Mouse (Mus musculus) hindbrain, embryonic 10.5 days (tissue): ENCODE results near the gene Tmem176b. TPM values are rescaled to one million over a fixed set of nuclear protein-coding genes. Genes with fewer than 3 reads are reported as not detected.

ENCODE experiments used
- DNase-seq: peaks from one replicate; pipeline ENCODE4 v3.0.0-alpha.2; 2017; ENCODE audit warnings: low spot score
- H3K27ac ChIP-seq: fragments of 300-500 bp; sonication (generic); 2 replicates; pipeline ENCODE4 v1.5.1; 2016; ENCODE audit warnings: mild to moderate bottlenecking, moderate library complexity
- H3K27me3 ChIP-seq: fragments of 300-500 bp; sonication (generic); 2 replicates; pipeline ENCODE4 v1.6.1; 2016; ENCODE audit warnings: mild to moderate bottlenecking; ENCODE audit not compliant: poor library complexity, insufficient read depth, severe bottlenecking
- H3K36me3 ChIP-seq: fragments of 300-500 bp; sonication (generic); 2 replicates; pipeline ENCODE4 v1.6.1; 2016; ENCODE audit warnings: mild to moderate bottlenecking, moderate library complexity
- H3K4me1 ChIP-seq: fragments of 300-500 bp; sonication (generic); replicated peaks from 2 replicates; pipeline ENCODE4 v1.6.1; 2016; ENCODE audit warnings: mild to moderate bottlenecking
- H3K4me3 ChIP-seq: fragments of 300-500 bp; sonication (generic); 2 replicates; pipeline ENCODE4 v1.5.1; 2016; ENCODE audit warnings: mild to moderate bottlenecking, moderate library complexity
- H3K9me3 ChIP-seq: fragments of 300-500 bp; sonication (generic); 2 replicates; pipeline ENCODE4 v1.6.1; 2016; ENCODE audit warnings: mild to moderate bottlenecking, moderate library complexity
- WGBS: fragments of 180-500 bp; shearing (Covaris S2); methylation state at CpG from one replicate; pipeline ENCODE4 v1.1.7; 2016; 5-methylcytosine and 5-hydroxymethylcytosine counted together
- polyA plus RNA-seq: library from polyadenylated mRNA; unstranded; fragments of >200 nt; fragmentation: Nextera tagmentation; extraction: Ambion mirVana; gene quantifications from 2 replicates; pipeline ENCODE4 v1.2.1, GENCODE M21; 2016

Tmem176b gene
- polyA plus RNA-seq, 1 experiment from 2014 or later = 52.9 TPM

GRCm38 (mm10) chr6:48806746-48807145 is 34.5 kb downstream of the Tmem176b start:
- Histone ChIP-seq H3K36me3 (no peaks in the 10 kb centered on the region), H3K9me3 (0 out of 2 replicates have a peak, but pooled peaks cover 4% of the 10 kb centered on the region), H3K27ac (no peak overlapping the region), H3K27me3 (no peaks in the 10 kb centered on the region), H3K4me3 (no peak overlapping the region), H3K4me1 (no peaks in the 10 kb centered on the region)
- DNase-seq = no peak
- 92% methylated on average over 3 of the region's 3 CpGs for WGBS

GRCm38 (mm10) chr6:48804346-48804745 is 37.0 kb downstream of the Tmem176b start:
- no peaks in the 10 kb centered on the region for H3K36me3 ChIP-seq
- no peaks in the 10 kb centered on the region for H3K27me3 ChIP-seq
- no peak overlapping the region for H3K4me3 ChIP-seq
- DNase-seq = no peak
- no peaks in the 10 kb centered on the region for H3K4me1 ChIP-seq
- 87% methylated on average over 5 of the region's 5 CpGs for WGBS
- 0 out of 2 replicates have a peak, but pooled peaks cover 4% of the 10 kb centered on the region for H3K9me3 ChIP-seq
- H3K27ac ChIP-seq = no peak overlapping the region

GRCm38 (mm10) chr6:48803406-48804051 is 37.8 kb downstream of the Tmem176b start:
- Histone ChIP-seq H3K27ac (no peak overlapping the region), H3K9me3 (0 out of 2 replicates have a peak, but pooled peaks cover 4% of the 10 kb centered on the region), H3K36me3 (no peaks in the 10 kb centered on the region), H3K4me1 (no peaks in the 10 kb centered on the region), H3K4me3 (no peak overlapping the region), H3K27me3 (no peaks in the 10 kb centered on the region)
- no peak for DNase-seq

GRCm38 (mm10) chr6:48801897-48802296 is 39.4 kb downstream of the Tmem176b start:
- H3K27me3 ChIP-seq = no peaks in the 10 kb centered on the region
- no peak overlapping the region for H3K4me3 ChIP-seq
- H3K9me3 ChIP-seq = 0 out of 2 replicates have a peak, but pooled peaks cover 4% of the 10 kb centered on the region
- H3K36me3 ChIP-seq = no peaks in the 10 kb centered on the region
- H3K4me1 ChIP-seq = no peaks in the 10 kb centered on the region
- no peak for DNase-seq
- no peak overlapping the region for H3K27ac ChIP-seq
- 83% methylated on average over 1 of the region's 1 CpGs for WGBS

GRCm38 (mm10) chr6:48787867-48788266 is 53.4 kb downstream of the Tmem176b start:
- Histone ChIP-seq H3K9me3 (no peaks in the 10 kb centered on the region), H3K27ac (no peak overlapping the region), H3K36me3 (no peaks in the 10 kb centered on the region), H3K4me3 (no peak overlapping the region), H3K27me3 (no peaks in the 10 kb centered on the region), H3K4me1 (no peaks in the 10 kb centered on the region)
- DNase-seq = no peak
- 86% methylated on average over 2 of the region's 2 CpGs for WGBS

GRCm38 (mm10) chr6:48785601-48786000 is 55.7 kb downstream of the Tmem176b start:
- DNase-seq = no peak

GRCm38 (mm10) chr6:48785189-48785588 is 56.1 kb downstream of the Tmem176b start:
- Histone ChIP-seq H3K9me3 (no peaks in the 10 kb centered on the region), H3K4me3 (no peak overlapping the region), H3K36me3 (no peaks in the 10 kb centered on the region), H3K27ac (no peak overlapping the region), H3K27me3 (no peaks in the 10 kb centered on the region), H3K4me1 (no peaks in the 10 kb centered on the region)
- WGBS = 84% methylated on average over 1 of the region's 1 CpGs
- no peak for DNase-seq

More at GRCm38 (mm10) chr6:48785601-48786000, 55.7 kb downstream of the Tmem176b start:
- no peaks in the 10 kb centered on the region for H3K36me3 ChIP-seq
- H3K27me3 ChIP-seq = no peaks in the 10 kb centered on the region
- WGBS = 83% methylated on average over 2 of the region's 2 CpGs
- H3K27ac ChIP-seq = no peak overlapping the region
- no peaks in the 10 kb centered on the region for H3K9me3 ChIP-seq
- H3K4me3 ChIP-seq = no peak overlapping the region
- no peaks in the 10 kb centered on the region for H3K4me1 ChIP-seq

GRCm38 (mm10) chr6:48784406-48784805 is 56.9 kb downstream of the Tmem176b start:
- no peak for DNase-seq
- H3K27ac ChIP-seq = no peak overlapping the region
- H3K27me3 ChIP-seq = no peaks in the 10 kb centered on the region
- peaks cover 5% of the 10 kb centered on the region; the same call in 1 of the 2 replicates for H3K9me3 ChIP-seq
- no peaks in the 10 kb centered on the region for H3K4me1 ChIP-seq
- no peak overlapping the region for H3K4me3 ChIP-seq
- WGBS = 97% methylated on average over 1 of the region's 1 CpGs
- H3K36me3 ChIP-seq = no peaks in the 10 kb centered on the region

Other genes with a start within 250 kb of the Tmem176b start
- gene Repin1, start 247.6 kb downstream of the Tmem176b start, polyA plus RNA-seq = 55.9 and 57.2 TPM in 2 replicates
- 1.2 TPM in 1 of 2 replicates, not detected in the other for gene Gm44965, start 247.6 kb downstream of the Tmem176b start, polyA plus RNA-seq
- gene Zfp775, start 239.4 kb downstream of the Tmem176b start, polyA plus RNA-seq = 10.5 and 12.5 TPM in 2 replicates
- gene AI854703, start 214.7 kb downstream of the Tmem176b start, polyA plus RNA-seq = 0.96 and 1.3 TPM in 2 replicates
- 0.37 and 0.75 TPM in 2 replicates for gene Gimap8, start 194.3 kb downstream of the Tmem176b start, polyA plus RNA-seq
- gene Gimap9, start 165.4 kb downstream of the Tmem176b start, polyA plus RNA-seq = 3.4 and 4.4 TPM in 2 replicates
- 5.3 and 5.8 TPM in 2 replicates for gene Gimap4, start 156.9 kb downstream of the Tmem176b start, polyA plus RNA-seq
- 10.0 and 10.4 TPM in 2 replicates for gene Gimap6, start 133.3 kb downstream of the Tmem176b start, polyA plus RNA-seq
- gene Gm28053, start 122.9 kb downstream of the Tmem176b start, polyA plus RNA-seq = not detected in 2 replicates
- gene Gimap7, start 122.9 kb downstream of the Tmem176b start, polyA plus RNA-seq = not detected in 2 replicates
- 5.0 and 5.9 TPM in 2 replicates for gene Gimap1, start 102.4 kb downstream of the Tmem176b start, polyA plus RNA-seq
- gene Gimap5, start 95.3 kb downstream of the Tmem176b start, polyA plus RNA-seq = 0.47 and 0.71 TPM in 2 replicates
- gene Gimap3, start 70.6 kb downstream of the Tmem176b start, polyA plus RNA-seq = 0.09 TPM in 1 of 2 replicates, not detected in the other
- gene Tmem176a, start 577 bp downstream of the Tmem176b start, polyA plus RNA-seq = 16.9 and 21.5 TPM in 2 replicates
- not detected in 2 replicates for gene Aoc1, start 31.4 kb upstream of the Tmem176b start, polyA plus RNA-seq
- not detected in 2 replicates for gene 1600015I10Rik, start 88.4 kb upstream of the Tmem176b start, polyA plus RNA-seq
- gene Doxl2, start 133.5 kb upstream of the Tmem176b start, polyA plus RNA-seq = not detected in 2 replicates
- not detected in 2 replicates for gene Svs1, start 145.4 kb upstream of the Tmem176b start, polyA plus RNA-seq
- gene Gpnmb, start 195.1 kb upstream of the Tmem176b start, polyA plus RNA-seq = 0.75 and 0.81 TPM in 2 replicates
- gene Malsu1, start 232.3 kb upstream of the Tmem176b start, polyA plus RNA-seq = 69.7 and 79.3 TPM in 2 replicates